Mouse (Mus musculus) hindbrain, embryonic 13.5 days (tissue): ENCODE results near the gene Usp8. TPM values are rescaled to one million over a fixed set of nuclear protein-coding genes. Genes with fewer than 3 reads are reported as not detected.

Experiments
- ATAC-seq: fragments of 200-750 bp; cut with Nextera tagmentation; 2 replicates; pipeline ENCODE4 v1.8.0; 2017; ENCODE audit warnings: moderate TSS enrichment; ENCODE audit not compliant: low FRiP score
- H3K27ac ChIP-seq: fragments of 300-500 bp; sonication (generic); 2 replicates; pipeline ENCODE4 v1.5.1; 2015; ENCODE audit warnings: inconsistent platforms, mild to moderate bottlenecking, moderate library complexity
- H3K27me3 ChIP-seq: fragments of 300-500 bp; sonication (generic); 2 replicates; pipeline ENCODE4 v1.6.1; 2015; ENCODE audit warnings: mild to moderate bottlenecking, inconsistent platforms
- H3K36me3 ChIP-seq: fragments of 300-500 bp; sonication (generic); 2 replicates; pipeline ENCODE4 v1.6.1; 2015; ENCODE audit warnings: mild to moderate bottlenecking, inconsistent platforms
- H3K4me1 ChIP-seq: fragments of 300-500 bp; sonication (generic); replicated peaks from 2 replicates; pipeline ENCODE4 v1.6.1; 2015; ENCODE audit warnings: inconsistent platforms
- H3K4me2 ChIP-seq: fragments of 300-500 bp; sonication (generic); 2 replicates; pipeline ENCODE4 v1.6.1; 2015; ENCODE audit warnings: inconsistent platforms, mild to moderate bottlenecking, moderate library complexity
- H3K4me3 ChIP-seq: fragments of 300-500 bp; sonication (generic); 2 replicates; pipeline ENCODE4 v1.5.1; 2015; ENCODE audit warnings: mild to moderate bottlenecking, inconsistent platforms
- H3K9ac ChIP-seq: fragments of 300-500 bp; sonication (generic); 2 replicates; pipeline ENCODE4 v1.6.1; 2015; ENCODE audit warnings: mild to moderate bottlenecking, inconsistent platforms
- H3K9me3 ChIP-seq: fragments of 300-500 bp; sonication (generic); 2 replicates; pipeline ENCODE4 v1.6.1; 2016; ENCODE audit warnings: inconsistent platforms
- WGBS: fragments of 180-500 bp; shearing (Covaris S2); methylation state at CpG from one replicate; pipeline ENCODE4 v1.1.7; 2015; 5-methylcytosine and 5-hydroxymethylcytosine counted together
- polyA plus RNA-seq: library from polyadenylated mRNA; unstranded; fragments of >200 nt; fragmentation: Nextera tagmentation; extraction: Ambion mirVana; gene quantifications from 2 replicates; pipeline ENCODE4 v1.2.1, GENCODE M21; 2015

Usp8 gene
- polyA plus RNA-seq, 1 experiment from 2014 or later: 29.4 TPM

- H3K36me3 ChIP-seq: peaks cover 25% of the 10 kb centered on the region
- WGBS: 59% methylated on average over 9 of the region's 9 CpGs
These were observed 80.7 kb downstream of the Usp8 start for GRCm38 (mm10) chr2:126787721-126788342.

GRCm38 (mm10) chr2:126792611-126793010 lies 85.5 kb downstream of the Usp8 start:
- H3K9me3 ChIP-seq: no peaks in the 10 kb centered on the region
- ATAC-seq: no peak
- no peak overlapping the region for H3K27ac ChIP-seq
- no peak overlapping the region for H3K9ac ChIP-seq
- no peak overlapping the region for H3K4me3 ChIP-seq
- H3K4me1 ChIP-seq: 0 out of 2 replicates have a peak, but pooled peaks cover 2% of the 10 kb centered on the region
- H3K4me2 ChIP-seq: no peak overlapping the region
- WGBS: 85% methylated on average over 5 of the region's 5 CpGs
- peaks cover 60% of the 10 kb centered on the region for H3K36me3 ChIP-seq
- H3K27me3 ChIP-seq: no peaks in the 10 kb centered on the region

More at GRCm38 (mm10) chr2:126787721-126788342, 80.7 kb downstream of the Usp8 start:
- Histone ChIP-seq H3K9ac (no peak overlapping the region), H3K27ac (no peak overlapping the region), H3K9me3 (no peaks in the 10 kb centered on the region), H3K27me3 (no peaks in the 10 kb centered on the region), H3K4me1 (0 out of 2 replicates have a peak, but pooled peaks cover 3% of the 10 kb centered on the region), H3K4me2 (no peak overlapping the region), H3K4me3 (no peak overlapping the region)
- ATAC-seq: no peak

- Histone ChIP-seq H3K36me3 (peaks cover 71% of the 10 kb centered on the region), H3K9me3 (no peaks in the 10 kb centered on the region), H3K4me3 (no peak overlapping the region), H3K9ac (no peak overlapping the region), H3K27me3 (no peaks in the 10 kb centered on the region), H3K27ac (no peak overlapping the region), H3K4me2 (no peak overlapping the region), H3K4me1 (no peaks in the 10 kb centered on the region)
- WGBS: 94% methylated on average over 3 of the region's 3 CpGs
- ATAC-seq: no peak
These were observed 88.6 kb downstream of the Usp8 start for GRCm38 (mm10) chr2:126795708-126796107.

- Histone ChIP-seq H3K9me3 (no peaks in the 10 kb centered on the region), H3K4me1 (no peaks in the 10 kb centered on the region), H3K27me3 (no peaks in the 10 kb centered on the region), H3K27ac (no peak overlapping the region), H3K4me3 (no peak overlapping the region), H3K36me3 (peaks cover 68% of the 10 kb centered on the region), H3K4me2 (no peak overlapping the region), H3K9ac (no peak overlapping the region)
- 92% methylated on average over 5 of the region's 5 CpGs for WGBS
- ATAC-seq: no peak
These were observed 91.3 kb downstream of the Usp8 start for GRCm38 (mm10) chr2:126798455-126798854.

GRCm38 (mm10) chr2:126801980-126802379 lies 94.9 kb downstream of the Usp8 start:
- peaks cover 65% of the 10 kb centered on the region for H3K36me3 ChIP-seq
- ATAC-seq: no peak
- 93% methylated on average over 3 of the region's 3 CpGs for WGBS

More at GRCm38 (mm10) chr2:126801980-126802379, 94.9 kb downstream of the Usp8 start:
- no peaks in the 10 kb centered on the region for H3K4me1 ChIP-seq
- no peak overlapping the region for H3K4me3 ChIP-seq
- no peaks in the 10 kb centered on the region for H3K27me3 ChIP-seq
- no peaks in the 10 kb centered on the region for H3K9me3 ChIP-seq
- H3K9ac ChIP-seq: no peak overlapping the region
- H3K4me2 ChIP-seq: no peak overlapping the region
- no peak overlapping the region for H3K27ac ChIP-seq

Other genes starting within 250 kb of the Usp8 start
- 0.06 and 0.19 TPM in 2 replicates for gene Atp8b4, start 206.7 kb upstream of the Usp8 start, polyA plus RNA-seq
- 6.4 and 6.7 TPM in 2 replicates for gene Slc27a2, start 154.9 kb upstream of the Usp8 start, polyA plus RNA-seq
- 1.0 and 2.8 TPM in 2 replicates for gene Hdc, start 88.0 kb upstream of the Usp8 start, polyA plus RNA-seq
- gene Gabpb1, start 31.0 kb upstream of the Usp8 start, polyA plus RNA-seq: 51.7 and 52.6 TPM in 2 replicates
- gene Usp50, start 76.1 kb downstream of the Usp8 start, polyA plus RNA-seq: 2.9 and 3.4 TPM in 2 replicates
- 36.9 and 40.4 TPM in 2 replicates for gene Trpm7, start 168.9 kb downstream of the Usp8 start, polyA plus RNA-seq
- 34.5 and 35.7 TPM in 2 replicates for gene Sppl2a, start 225.9 kb downstream of the Usp8 start, polyA plus RNA-seq